Mouse (Mus musculus) CH12.LX (cell line): ENCODE data around the gene Gm20521.

Experiments used
- CHD1 ChIP-seq: IDR thresholded peaks from 2 replicates; pipeline ENCODE4 v1.6.1; 2012; ENCODE audit warnings: low read depth, low read length, improper control_type of control experiment, inconsistent platforms
- CTCF ChIP-seq, 2 experiments: IDR thresholded peaks in 1 of 2; conservative IDR thresholded peaks in 1 of 2; 2 replicates each; pipeline ENCODE4 v1.5.1; 2011 to 2012; ENCODE audit warnings: low read depth in 2 of 2, low read length in 2 of 2, improper control_type of control experiment in 1 of 2, inconsistent platforms in 1 of 2, mild to moderate bottlenecking in 1 of 2, moderate library complexity in 1 of 2
- EP300 ChIP-seq: IDR thresholded peaks from 2 replicates; pipeline ENCODE4 v1.6.1; 2011; ENCODE audit warnings: low read length, improper control_type of control experiment
- HCFC1 ChIP-seq: IDR thresholded peaks from 2 replicates; pipeline ENCODE4 v1.6.1; 2012; ENCODE audit warnings: low read depth, mild to moderate bottlenecking, inconsistent platforms, low read length, improper control_type of control experiment
- JUND ChIP-seq: conservative IDR thresholded peaks from 2 replicates; pipeline ENCODE4 v1.6.1; 2011; ENCODE audit warnings: low read depth, low read length, improper control_type of control experiment
- KAT2A ChIP-seq: IDR thresholded peaks from 2 replicates; pipeline ENCODE4 v1.6.1; 2012; ENCODE audit warnings: low read length, improper control_type of control experiment, inconsistent platforms; ENCODE audit not compliant: insufficient replicate concordance
- MAFK ChIP-seq: IDR thresholded peaks from 2 replicates; pipeline ENCODE4 v1.6.1; 2011; ENCODE audit warnings: low read length, improper control_type of control experiment; ENCODE audit not compliant: insufficient replicate concordance
- MAX ChIP-seq: IDR thresholded peaks from 2 replicates; pipeline ENCODE4 v1.6.1; 2011; ENCODE audit warnings: low read length, improper control_type of control experiment
- MAZ ChIP-seq: IDR thresholded peaks from 2 replicates; pipeline ENCODE4 v1.6.1; 2012; ENCODE audit warnings: low read depth, mild to moderate bottlenecking, inconsistent platforms, low read length, improper control_type of control experiment, moderate library complexity
- POLR2A ChIP-seq: IDR thresholded peaks from 2 replicates; pipeline ENCODE4 v1.6.1; 2011; ENCODE audit warnings: low read depth, mild to moderate bottlenecking, improper control_type of control experiment, low read length
- POLR2AphosphoS2 ChIP-seq: IDR thresholded peaks from 2 replicates; pipeline ENCODE4 v1.6.1; 2011; ENCODE audit warnings: low read depth, low read length, improper control_type of control experiment
- RAD21 ChIP-seq: IDR thresholded peaks from 2 replicates; pipeline ENCODE4 v1.6.1; 2011; ENCODE audit warnings: low read depth, mild to moderate bottlenecking, low read length, improper control_type of control experiment, moderate library complexity
- USF1 ChIP-seq: IDR thresholded peaks from 2 replicates; pipeline ENCODE4 v1.6.1; 2014; ENCODE audit warnings: low read depth, mild to moderate bottlenecking, inconsistent platforms, low read length, improper control_type of control experiment
- USF2 ChIP-seq: conservative IDR thresholded peaks from 2 replicates; pipeline ENCODE4 v1.6.1; 2011; ENCODE audit warnings: low read depth, low read length, improper control_type of control experiment

DNA sequence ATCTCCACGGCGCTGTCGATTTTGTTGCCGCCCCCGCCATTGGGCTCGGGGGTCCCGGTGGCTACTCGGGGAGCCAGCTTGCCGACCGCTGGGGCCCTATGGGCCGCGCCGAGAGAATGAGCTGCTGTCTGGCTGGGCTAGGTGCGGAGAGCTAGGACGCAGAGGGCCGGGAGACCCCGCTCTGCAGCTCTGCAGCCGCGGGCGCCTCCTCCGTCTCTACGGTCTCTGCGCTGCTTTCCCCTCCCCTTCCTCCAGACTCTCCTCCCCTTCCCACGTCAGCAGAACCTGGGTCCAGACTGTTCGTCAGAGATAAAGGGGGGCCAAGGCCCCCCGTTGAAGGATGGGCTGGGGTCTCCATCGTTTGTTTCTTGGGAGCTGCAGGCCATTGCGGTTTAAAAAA, 29.6 kb downstream of the Gm20521 start, which contains the start of gene Slc22a17:
- TF ChIP-seq HCFC1: no peak
- no peak for TF ChIP-seq CTCF (conservative IDR thresholded peaks at IDR 0.05 in 1 of 2, IDR thresholded peaks at IDR 0.05 in 1 of 2; ENCODE audit: low read depth in 2 of 2, low read length in 2 of 2)
- no peak for TF ChIP-seq EP300
- TF ChIP-seq USF2: no peak
- TF ChIP-seq POLR2A: peak; percentile 58
- no peak for TF ChIP-seq RAD21
- no peak for TF ChIP-seq MAZ
- TF ChIP-seq POLR2AphosphoS2: no peak
- TF ChIP-seq CHD1: no peak
- no peak for TF ChIP-seq USF1
- TF ChIP-seq JUND: no peak
- TF ChIP-seq MAX: no peak
- TF ChIP-seq MAFK: no peak
- no peak for TF ChIP-seq KAT2A
